Mouse (Mus musculus): Measurements from ENCODE around the gene Rabgap1l. TPM values are rescaled to one million over a fixed set of nuclear protein-coding genes. Genes with fewer than 3 reads are reported as not detected.

Gene Rabgap1l
- polyA plus RNA-seq, 1 experiment from 2014 or later, result 27.6 TPM

GRCm38 (mm10) chr1:160596948-160597270, 196.1 kb downstream of the Rabgap1l start:
- WGBS (ENCODE audit: insufficient replicate concordance), result 80% methylated on average over 3 of the region's 3 CpGs
- H3K36me3 ChIP-seq (ENCODE audit: control insufficient read depth, insufficient read depth), result no peaks in the 10 kb centered on the region
- H3K27me3 ChIP-seq (ENCODE audit: control insufficient read depth, insufficient read depth, low read depth, low read length), result no peaks in the 10 kb centered on the region
- no peak overlapping the region for H3K4me2 ChIP-seq (ENCODE audit: low read depth, low read length)
- H3K27ac ChIP-seq (ENCODE audit: low read length), result no peak overlapping the region
- ATAC-seq (ENCODE audit: low read depth), result no peak
- H3K4me1 ChIP-seq (ENCODE audit: control insufficient read depth, low read depth, low read length), result no peaks in the 10 kb centered on the region
- no peak overlapping the region for H3K4me3 ChIP-seq (ENCODE audit: low read depth, low read length)
- no peak overlapping the region for H3K9ac ChIP-seq (ENCODE audit: low read depth, low read length)
- H3K9me3 ChIP-seq (replicated peaks; ENCODE audit: control insufficient read depth, low read length), result no peaks in the 10 kb centered on the region

- ATAC-seq (ENCODE audit: low read depth), result no peak
- no peak overlapping the region for H3K27ac ChIP-seq (ENCODE audit: low read length)
- no peak overlapping the region for H3K4me2 ChIP-seq (ENCODE audit: low read depth, low read length)
- H3K4me3 ChIP-seq (ENCODE audit: low read depth, low read length), result no peak overlapping the region
- H3K36me3 ChIP-seq (ENCODE audit: control insufficient read depth, insufficient read depth), result no peaks in the 10 kb centered on the region
- H3K4me1 ChIP-seq (ENCODE audit: control insufficient read depth, low read depth, low read length), result no peaks in the 10 kb centered on the region
- no peak overlapping the region for H3K9ac ChIP-seq (ENCODE audit: low read depth, low read length)
- H3K27me3 ChIP-seq (ENCODE audit: control insufficient read depth, insufficient read depth, low read depth, low read length), result no peaks in the 10 kb centered on the region
- no peaks in the 10 kb centered on the region for H3K9me3 ChIP-seq (replicated peaks; ENCODE audit: control insufficient read depth, low read length)
Observed at GRCm38 (mm10) chr1:160596252-160596947, 196.6 kb downstream of the Rabgap1l start.

- no peak overlapping the region for H3K4me3 ChIP-seq (ENCODE audit: low read depth, low read length)
- no peaks in the 10 kb centered on the region for H3K36me3 ChIP-seq (ENCODE audit: control insufficient read depth, insufficient read depth)
- H3K9me3 ChIP-seq (replicated peaks; ENCODE audit: control insufficient read depth, low read length), result no peaks in the 10 kb centered on the region
- H3K4me2 ChIP-seq (ENCODE audit: low read depth, low read length), result no peak overlapping the region
- WGBS (ENCODE audit: insufficient replicate concordance), result 79% methylated on average over 1 of the region's 1 CpGs
- H3K9ac ChIP-seq (ENCODE audit: low read depth, low read length), result no peak overlapping the region
- ATAC-seq (ENCODE audit: low read depth), result no peak
- H3K4me1 ChIP-seq (ENCODE audit: control insufficient read depth, low read depth, low read length), result no peaks in the 10 kb centered on the region
- H3K27ac ChIP-seq (ENCODE audit: low read length), result no peak overlapping the region
- H3K27me3 ChIP-seq (ENCODE audit: control insufficient read depth, insufficient read depth, low read depth, low read length), result no peaks in the 10 kb centered on the region
Observed at GRCm38 (mm10) chr1:160594576-160594975, 198.4 kb downstream of the Rabgap1l start.

- H3K36me3 ChIP-seq (ENCODE audit: control insufficient read depth, insufficient read depth), result no peaks in the 10 kb centered on the region
Observed at GRCm38 (mm10) chr1:160594066-160594465, 198.9 kb downstream of the Rabgap1l start.

GRCm38 (mm10) chr1:160588911-160589590, 204.0 kb downstream of the Rabgap1l start:
- ATAC-seq (ENCODE audit: low read depth), result no peak

More at GRCm38 (mm10) chr1:160594066-160594465, 198.9 kb downstream of the Rabgap1l start:
- H3K4me3 ChIP-seq (ENCODE audit: low read depth, low read length), result no peak overlapping the region
- H3K4me1 ChIP-seq (ENCODE audit: control insufficient read depth, low read depth, low read length), result no peaks in the 10 kb centered on the region
- ATAC-seq (ENCODE audit: low read depth), result no peak
- WGBS (ENCODE audit: insufficient replicate concordance), result 80% methylated on average over 4 of the region's 4 CpGs
- no peak overlapping the region for H3K27ac ChIP-seq (ENCODE audit: low read length)
- H3K27me3 ChIP-seq (ENCODE audit: control insufficient read depth, insufficient read depth, low read depth, low read length), result no peaks in the 10 kb centered on the region
- no peaks in the 10 kb centered on the region for H3K9me3 ChIP-seq (replicated peaks; ENCODE audit: control insufficient read depth, low read length)
- no peak overlapping the region for H3K9ac ChIP-seq (ENCODE audit: low read depth, low read length)
- no peak overlapping the region for H3K4me2 ChIP-seq (ENCODE audit: low read depth, low read length)

GRCm38 (mm10) chr1:160579309-160580233, 213.4 kb downstream of the Rabgap1l start:
- H3K9ac ChIP-seq (ENCODE audit: low read depth, low read length), result no peak overlapping the region
- H3K36me3 ChIP-seq (ENCODE audit: control insufficient read depth, insufficient read depth), result no peaks in the 10 kb centered on the region
- H3K9me3 ChIP-seq (replicated peaks; ENCODE audit: control insufficient read depth, low read length), result no peaks in the 10 kb centered on the region
- H3K4me3 ChIP-seq (ENCODE audit: low read depth, low read length), result no peak overlapping the region
- H3K4me2 ChIP-seq (ENCODE audit: low read depth, low read length), result no peak overlapping the region
- H3K27ac ChIP-seq (ENCODE audit: low read length), result no peak overlapping the region
- 69% methylated on average over 12 of the region's 12 CpGs for WGBS (ENCODE audit: insufficient replicate concordance)
- no peaks in the 10 kb centered on the region for H3K27me3 ChIP-seq (ENCODE audit: control insufficient read depth, insufficient read depth, low read depth, low read length)
- H3K4me1 ChIP-seq (ENCODE audit: control insufficient read depth, low read depth, low read length), result no peaks in the 10 kb centered on the region
- no peak for ATAC-seq (ENCODE audit: low read depth)

More at GRCm38 (mm10) chr1:160588911-160589590, 204.0 kb downstream of the Rabgap1l start:
- WGBS (ENCODE audit: insufficient replicate concordance), result 72% methylated on average over 4 of the region's 4 CpGs
- Histone ChIP-seq H3K9me3 (replicated peaks; ENCODE audit: control insufficient read depth, low read length) (no peaks in the 10 kb centered on the region), H3K4me3 (ENCODE audit: low read depth, low read length) (no peak overlapping the region), H3K9ac (ENCODE audit: low read depth, low read length) (no peak overlapping the region), H3K4me2 (ENCODE audit: low read depth, low read length) (no peak overlapping the region), H3K36me3 (ENCODE audit: control insufficient read depth, insufficient read depth) (no peaks in the 10 kb centered on the region), H3K27ac (ENCODE audit: low read length) (no peak overlapping the region), H3K4me1 (ENCODE audit: control insufficient read depth, low read depth, low read length) (no peaks in the 10 kb centered on the region), H3K27me3 (ENCODE audit: control insufficient read depth, insufficient read depth, low read depth, low read length) (no peaks in the 10 kb centered on the region)

GRCm38 (mm10) chr1:160576124-160576523, 216.9 kb downstream of the Rabgap1l start:
- H3K36me3 ChIP-seq (ENCODE audit: control insufficient read depth, insufficient read depth), result no peaks in the 10 kb centered on the region
- ATAC-seq (ENCODE audit: low read depth), result no peak
- no peaks in the 10 kb centered on the region for H3K4me1 ChIP-seq (ENCODE audit: control insufficient read depth, low read depth, low read length)
- H3K9me3 ChIP-seq (replicated peaks; ENCODE audit: control insufficient read depth, low read length), result no peaks in the 10 kb centered on the region
- H3K4me2 ChIP-seq (ENCODE audit: low read depth, low read length), result no peak overlapping the region
- WGBS (ENCODE audit: insufficient replicate concordance), result 58% methylated on average over 4 of the region's 4 CpGs
- no peaks in the 10 kb centered on the region for H3K27me3 ChIP-seq (ENCODE audit: control insufficient read depth, insufficient read depth, low read depth, low read length)
- no peak overlapping the region for H3K4me3 ChIP-seq (ENCODE audit: low read depth, low read length)
- no peak overlapping the region for H3K27ac ChIP-seq (ENCODE audit: low read length)
- H3K9ac ChIP-seq (ENCODE audit: low read depth, low read length), result no peak overlapping the region

- H3K27me3 ChIP-seq (ENCODE audit: control insufficient read depth, insufficient read depth, low read depth, low read length), result no peaks in the 10 kb centered on the region
- H3K4me1 ChIP-seq (ENCODE audit: control insufficient read depth, low read depth, low read length), result no peaks in the 10 kb centered on the region
- no peak overlapping the region for H3K27ac ChIP-seq (ENCODE audit: low read length)
- H3K9me3 ChIP-seq (replicated peaks; ENCODE audit: control insufficient read depth, low read length), result no peaks in the 10 kb centered on the region
- no peak overlapping the region for H3K4me2 ChIP-seq (ENCODE audit: low read depth, low read length)
- no peak overlapping the region for H3K9ac ChIP-seq (ENCODE audit: low read depth, low read length)
- H3K4me3 ChIP-seq (ENCODE audit: low read depth, low read length), result no peak overlapping the region
- no peak for ATAC-seq (ENCODE audit: low read depth)
- WGBS (ENCODE audit: insufficient replicate concordance), result 74% methylated on average over 4 of the region's 4 CpGs
- no peaks in the 10 kb centered on the region for H3K36me3 ChIP-seq (ENCODE audit: control insufficient read depth, insufficient read depth)
Observed at GRCm38 (mm10) chr1:160574039-160574438, 219.0 kb downstream of the Rabgap1l start.

All from liver, embryonic 16.5 days (tissue).